Mouse (Mus musculus) heart, embryonic 13.5 days (tissue): ENCODE measurements around the gene Gria2. TPM values are rescaled to one million over a fixed set of nuclear protein-coding genes. Genes with fewer than 3 reads are reported as not detected.

ENCODE experiments used
- ATAC-seq: fragments of 200-750 bp; cut with Nextera tagmentation; 2 replicates; pipeline ENCODE4 v1.8.0; 2017; ENCODE audit warnings: moderate TSS enrichment; ENCODE audit not compliant: insufficient number of reproducible peaks, low FRiP score, low TSS enrichment; ENCODE audit errors: extremely low read depth
- H3K27ac ChIP-seq: fragments of 300-500 bp; sonication (generic); replicated peaks from 2 replicates; pipeline ENCODE4 v1.5.1; 2015; ENCODE audit warnings: moderate library complexity, mild to moderate bottlenecking, inconsistent platforms
- H3K27me3 ChIP-seq: fragments of 300-500 bp; sonication (generic); replicated peaks from 2 replicates; pipeline ENCODE4 v1.6.1; 2015; ENCODE audit warnings: mild to moderate bottlenecking, inconsistent platforms
- H3K36me3 ChIP-seq: fragments of 300-500 bp; sonication (generic); 2 replicates; pipeline ENCODE4 v1.6.1; 2015; ENCODE audit warnings: mild to moderate bottlenecking, inconsistent platforms
- H3K4me1 ChIP-seq: fragments of 300-500 bp; sonication (generic); 2 replicates; pipeline ENCODE4 v1.6.1; 2015; ENCODE audit warnings: inconsistent platforms
- H3K4me2 ChIP-seq: fragments of 300-500 bp; sonication (generic); 2 replicates; pipeline ENCODE4 v1.6.1; 2015; ENCODE audit warnings: inconsistent platforms, mild to moderate bottlenecking, moderate library complexity
- H3K4me3 ChIP-seq: fragments of 300-500 bp; sonication (generic); 2 replicates; pipeline ENCODE4 v1.5.1; 2015; ENCODE audit warnings: moderate library complexity, mild to moderate bottlenecking, inconsistent platforms
- H3K9ac ChIP-seq: fragments of 300-500 bp; sonication (generic); 2 replicates; pipeline ENCODE4 v1.6.1; 2015; ENCODE audit warnings: inconsistent platforms, mild to moderate bottlenecking, moderate library complexity
- H3K9me3 ChIP-seq: fragments of 300-500 bp; sonication (generic); 2 replicates; pipeline ENCODE4 v1.6.1; 2016; ENCODE audit warnings: inconsistent platforms
- WGBS: fragments of 180-500 bp; shearing (Covaris S2); methylation state at CpG from one replicate; pipeline ENCODE4 v1.1.7; 2015; ENCODE audit warnings: mixed read lengths; 5-methylcytosine and 5-hydroxymethylcytosine counted together
- microRNA-seq: library from miRNA; unstranded; fragments of <30 nt; microRNA quantifications from one replicate; pipeline ENCODE4, GENCODE M21; 2016
- polyA plus RNA-seq: library from polyadenylated mRNA; unstranded; fragments of >200 nt; fragmentation: Nextera tagmentation; extraction: Ambion mirVana; gene quantifications from 2 replicates; pipeline ENCODE4 v1.2.1, GENCODE M21; 2015

Gene Gria2
- polyA plus RNA-seq, 1 experiment from 2014 or later = 0.59 TPM

DNA sequence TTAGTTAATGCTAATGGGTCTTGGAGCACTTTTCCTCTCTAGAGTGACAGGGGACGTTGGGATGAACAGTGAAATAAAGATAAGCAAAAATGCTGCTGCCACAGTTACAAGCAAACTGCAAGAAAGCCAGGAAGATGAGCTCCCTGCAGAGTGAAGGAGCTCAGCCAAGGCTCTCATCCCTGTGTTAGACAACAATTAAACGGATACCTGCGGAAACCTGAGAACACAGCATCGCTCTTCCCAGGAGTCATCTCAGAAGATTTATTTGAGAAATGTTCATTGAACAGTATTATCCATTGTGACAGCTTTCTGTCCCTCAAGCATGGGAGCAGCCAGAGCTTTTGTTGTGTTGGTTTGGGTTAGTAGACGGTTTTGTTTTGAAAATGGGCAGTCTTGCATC is 137.5 kb downstream of the Gria2 start:
- Histone ChIP-seq H3K4me1 (no peaks in the 10 kb centered on the region), H3K9me3 (no peaks in the 10 kb centered on the region), H3K4me3 (no peak overlapping the region), H3K4me2 (no peak overlapping the region), H3K36me3 (no peaks in the 10 kb centered on the region), H3K9ac (no peak overlapping the region), H3K27me3 (no peaks in the 10 kb centered on the region), H3K27ac (no peak overlapping the region)
- ATAC-seq = no peak
- 64% methylated on average over 5 of the region's 5 CpGs for WGBS

DNA sequence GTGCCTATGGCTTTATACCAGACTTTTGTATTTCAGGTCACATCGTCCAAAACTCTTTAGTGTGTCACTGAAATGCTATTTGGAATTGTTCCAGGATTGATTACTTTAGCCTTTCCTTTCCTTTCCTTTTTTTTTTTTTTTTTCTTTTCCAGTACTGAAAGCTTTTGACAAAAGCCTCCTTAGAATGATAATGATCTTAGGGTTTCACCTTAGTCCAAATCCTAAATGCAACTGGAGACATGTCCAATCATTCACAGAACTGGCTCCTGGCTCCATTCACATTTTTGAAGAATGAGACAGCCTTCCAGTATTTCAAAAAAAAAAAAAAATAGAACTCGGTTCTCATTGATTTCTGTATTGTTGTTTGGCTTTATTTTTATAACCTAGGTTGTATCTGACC is 139.3 kb downstream of the Gria2 start:
- H3K36me3 ChIP-seq = no peaks in the 10 kb centered on the region
- H3K4me3 ChIP-seq = no peak overlapping the region
- H3K9ac ChIP-seq = no peak overlapping the region
- no peak for ATAC-seq
- no peaks in the 10 kb centered on the region for H3K9me3 ChIP-seq
- no peaks in the 10 kb centered on the region for H3K4me1 ChIP-seq
- 51% methylated on average over 2 of the region's 2 CpGs for WGBS
- H3K27me3 ChIP-seq = no peaks in the 10 kb centered on the region
- no peak overlapping the region for H3K27ac ChIP-seq
- no peak overlapping the region for H3K4me2 ChIP-seq

DNA sequence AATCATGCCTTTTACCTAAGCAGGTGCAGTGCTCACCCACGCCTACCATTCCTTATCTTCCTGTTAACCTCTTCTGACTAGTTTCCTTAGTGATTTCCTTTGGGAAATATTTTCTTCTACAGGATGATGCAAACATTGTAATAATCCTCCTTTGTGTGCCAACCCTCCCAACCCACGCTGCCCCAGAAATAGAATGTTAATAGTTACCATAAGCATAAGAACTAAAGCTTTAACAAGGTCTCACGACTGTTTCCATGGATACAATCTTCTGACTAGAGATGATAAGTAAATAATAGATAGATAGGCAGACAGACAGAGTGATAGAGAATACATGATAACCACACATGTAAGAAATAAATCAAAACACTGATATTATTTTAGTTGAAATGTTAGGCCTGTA is 140.8 kb downstream of the Gria2 start:
- WGBS = 53% methylated on average over 3 of the region's 3 CpGs
- Histone ChIP-seq H3K4me3 (no peak overlapping the region), H3K4me1 (no peaks in the 10 kb centered on the region), H3K4me2 (no peak overlapping the region), H3K9ac (no peak overlapping the region), H3K27ac (no peak overlapping the region), H3K27me3 (no peaks in the 10 kb centered on the region), H3K9me3 (no peaks in the 10 kb centered on the region), H3K36me3 (no peaks in the 10 kb centered on the region)
- no peak for ATAC-seq

DNA sequence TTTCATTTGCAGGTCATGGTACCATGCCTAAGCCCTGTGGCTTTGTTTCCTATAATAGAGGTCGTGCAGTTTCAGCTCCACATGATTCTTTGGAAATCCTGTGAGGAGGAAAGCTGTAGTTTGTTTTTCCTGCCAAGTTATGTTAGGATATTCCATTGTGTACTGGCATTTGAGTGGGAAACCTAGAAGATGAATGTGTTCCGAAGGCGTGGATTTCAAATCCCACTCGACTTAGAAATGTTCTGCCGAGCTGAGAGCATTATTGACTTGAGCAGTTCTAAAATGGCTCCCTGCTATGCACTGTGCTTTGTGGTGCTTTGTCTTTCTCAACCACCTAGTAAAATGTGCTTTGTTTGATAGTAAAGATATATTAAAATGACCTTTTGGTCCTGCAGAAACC is 150.4 kb downstream of the Gria2 start:
- WGBS = 78% methylated on average over 5 of the region's 5 CpGs

More for the DNA sequence above, 150.4 kb downstream of the Gria2 start:
- H3K27ac ChIP-seq = no peak overlapping the region
- no peaks in the 10 kb centered on the region for H3K4me1 ChIP-seq
- no peaks in the 10 kb centered on the region for H3K9me3 ChIP-seq
- no peak overlapping the region for H3K4me3 ChIP-seq
- no peak overlapping the region for H3K4me2 ChIP-seq
- no peak for ATAC-seq
- no peaks in the 10 kb centered on the region for H3K27me3 ChIP-seq
- H3K9ac ChIP-seq = no peak overlapping the region
- no peaks in the 10 kb centered on the region for H3K36me3 ChIP-seq

Small RNA genes within 50 kb of the gene (microRNA-seq; reads per million reads assigned to microRNA genes)
- gene Gm25749 = not detected

Other genes with a start within 250 kb of the Gria2 start
- 3.5 and 3.6 TPM in 2 replicates for gene Glrb, start 110.8 kb upstream of the Gria2 start, polyA plus RNA-seq
- 4.5 and 5.0 TPM in 2 replicates for gene Pdgfc, start 233.6 kb upstream of the Gria2 start, polyA plus RNA-seq